Mouse (Mus musculus) olfactory bulb, adult 2 months (tissue): ENCODE data around the gene Rab13.

Experiments
- CTCF ChIP-seq: fragments of 200-500 bp; IDR thresholded peaks from 2 replicates; pipeline ENCODE4 v1.5.1; 2012; ENCODE audit warnings: low read depth, mild to moderate bottlenecking, low read length, moderate library complexity; ENCODE audit not compliant: insufficient read depth
- POLR2A ChIP-seq: fragments of 200-500 bp; IDR thresholded peaks from 2 replicates; pipeline ENCODE4 v1.6.1; 2012; ENCODE audit warnings: mild to moderate bottlenecking, low read depth, low read length, moderate library complexity; ENCODE audit not compliant: insufficient read depth

DNA sequence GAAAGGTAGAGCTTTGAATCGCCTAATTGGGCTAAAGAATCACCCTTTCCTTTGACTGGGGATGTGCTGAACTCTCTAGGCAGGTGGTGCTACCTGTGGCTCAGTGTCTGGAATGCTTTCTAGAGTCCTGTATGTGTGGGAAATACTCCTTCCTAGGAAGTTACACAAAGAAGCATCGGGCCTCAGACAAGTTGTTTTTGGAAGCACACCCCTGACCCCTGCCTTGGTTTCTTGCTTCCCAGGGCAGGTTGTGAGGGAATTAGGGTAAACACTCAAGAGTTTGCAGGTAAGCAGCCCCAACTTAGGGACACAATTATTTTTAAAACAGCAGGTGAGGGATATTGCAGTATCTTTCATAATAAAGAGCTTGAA lies 41.7 kb downstream of the Rab13 start:
- TF ChIP-seq CTCF (no peak), POLR2A (no peak)
